Mouse (Mus musculus) lung, postnatal 0 days (tissue): ENCODE data around the gene Gsdma3.

Experiments
- CTCF ChIP-seq: IDR thresholded peaks from 2 replicates; pipeline ENCODE4 v1.5.1; 2016; ENCODE audit warnings: antibody characterized with exemption, mild to moderate bottlenecking
- EP300 ChIP-seq: IDR thresholded peaks from 2 replicates; pipeline ENCODE4 v1.6.1; 2016; ENCODE audit warnings: antibody characterized with exemption, mild to moderate bottlenecking, control low read depth

- TF ChIP-seq CTCF = no peak
- TF ChIP-seq EP300 = no peak
These were observed 18.6 kb downstream of the Gsdma3 start for GRCm38 (mm10) chr11:98644757-98645156.
